Mouse (Mus musculus) lung, postnatal 0 days (tissue): Measurements from ENCODE around the gene Hmbs. TPM values are rescaled to one million over a fixed set of nuclear protein-coding genes. Genes with fewer than 3 reads are reported as not detected.
"Not testable (repeated sequence)": the region's sequence is repeated elsewhere in the genome, so short reads cannot be mapped to it uniquely, and the experiment has no call there.

Experiments used
- ATAC-seq: fragments of 200-750 bp; cut with Nextera tagmentation; 2 replicates; pipeline ENCODE4 v1.8.0; 2017; ENCODE audit warnings: moderate library complexity
- DNase-seq: peaks from one replicate; pipeline ENCODE4 v3.0.0-alpha.2; 2016; ENCODE audit warnings: low spot score
- H3K27ac ChIP-seq: fragments of 300-500 bp; sonication (generic); 2 replicates; pipeline ENCODE4 v1.5.1; 2014; ENCODE audit warnings: antibody characterized with exemption, mild to moderate bottlenecking, low read length, mixed read lengths
- H3K27me3 ChIP-seq: fragments of 300-500 bp; sonication (generic); replicated peaks from 2 replicates; pipeline ENCODE4 v1.6.1; 2014; ENCODE audit warnings: low read length, mixed read lengths; ENCODE audit not compliant: insufficient read depth
- H3K36me3 ChIP-seq: fragments of 300-500 bp; sonication (generic); 2 replicates; pipeline ENCODE4 v1.6.1; 2014; ENCODE audit warnings: low read length, mixed read lengths; ENCODE audit not compliant: insufficient read depth
- H3K4me1 ChIP-seq: fragments of 300-500 bp; sonication (generic); 2 replicates; pipeline ENCODE4 v1.6.1; 2014; ENCODE audit warnings: antibody characterized with exemption, low read depth, low read length, mixed read lengths; ENCODE audit not compliant: insufficient read depth
- H3K4me2 ChIP-seq: fragments of 300-500 bp; sonication (generic); replicated peaks from 2 replicates; pipeline ENCODE4 v1.6.1; 2014; ENCODE audit warnings: low read depth, mild to moderate bottlenecking, low read length, moderate library complexity, mixed read lengths
- H3K4me3 ChIP-seq: fragments of 300-500 bp; sonication (generic); 2 replicates; pipeline ENCODE4 v1.5.1; 2014; ENCODE audit warnings: low read depth, low read length
- H3K9ac ChIP-seq: fragments of 300-500 bp; sonication (generic); replicated peaks from 2 replicates; pipeline ENCODE4 v1.6.1; 2014; ENCODE audit warnings: low read depth, mild to moderate bottlenecking
- H3K9me3 ChIP-seq: fragments of 300-500 bp; sonication (generic); 2 replicates; pipeline ENCODE4 v1.6.1; 2016; ENCODE audit warnings: low read length, mixed read lengths
- CTCF ChIP-seq: IDR thresholded peaks from 2 replicates; pipeline ENCODE4 v1.5.1; 2016; ENCODE audit warnings: antibody characterized with exemption, mild to moderate bottlenecking
- EP300 ChIP-seq: IDR thresholded peaks from 2 replicates; pipeline ENCODE4 v1.6.1; 2016; ENCODE audit warnings: antibody characterized with exemption, mild to moderate bottlenecking, control low read depth
- WGBS: fragments of 180-500 bp; shearing (Covaris S2); extraction: QIAGEN DNeasy Blood & Tissue Kit; methylation state at CpG from one replicate; pipeline ENCODE4 v1.1.7; 2014; 5-methylcytosine and 5-hydroxymethylcytosine counted together
- polyA plus RNA-seq: library from polyadenylated mRNA; unstranded; fragments of >200 nt; fragmentation: Nextera tagmentation; extraction: Ambion mirVana; gene quantifications from 2 replicates; pipeline ENCODE4 v1.2.1, GENCODE M21; 2015

The Hmbs gene
- polyA plus RNA-seq, 1 experiment from 2014 or later: 59.3 TPM

DNA sequence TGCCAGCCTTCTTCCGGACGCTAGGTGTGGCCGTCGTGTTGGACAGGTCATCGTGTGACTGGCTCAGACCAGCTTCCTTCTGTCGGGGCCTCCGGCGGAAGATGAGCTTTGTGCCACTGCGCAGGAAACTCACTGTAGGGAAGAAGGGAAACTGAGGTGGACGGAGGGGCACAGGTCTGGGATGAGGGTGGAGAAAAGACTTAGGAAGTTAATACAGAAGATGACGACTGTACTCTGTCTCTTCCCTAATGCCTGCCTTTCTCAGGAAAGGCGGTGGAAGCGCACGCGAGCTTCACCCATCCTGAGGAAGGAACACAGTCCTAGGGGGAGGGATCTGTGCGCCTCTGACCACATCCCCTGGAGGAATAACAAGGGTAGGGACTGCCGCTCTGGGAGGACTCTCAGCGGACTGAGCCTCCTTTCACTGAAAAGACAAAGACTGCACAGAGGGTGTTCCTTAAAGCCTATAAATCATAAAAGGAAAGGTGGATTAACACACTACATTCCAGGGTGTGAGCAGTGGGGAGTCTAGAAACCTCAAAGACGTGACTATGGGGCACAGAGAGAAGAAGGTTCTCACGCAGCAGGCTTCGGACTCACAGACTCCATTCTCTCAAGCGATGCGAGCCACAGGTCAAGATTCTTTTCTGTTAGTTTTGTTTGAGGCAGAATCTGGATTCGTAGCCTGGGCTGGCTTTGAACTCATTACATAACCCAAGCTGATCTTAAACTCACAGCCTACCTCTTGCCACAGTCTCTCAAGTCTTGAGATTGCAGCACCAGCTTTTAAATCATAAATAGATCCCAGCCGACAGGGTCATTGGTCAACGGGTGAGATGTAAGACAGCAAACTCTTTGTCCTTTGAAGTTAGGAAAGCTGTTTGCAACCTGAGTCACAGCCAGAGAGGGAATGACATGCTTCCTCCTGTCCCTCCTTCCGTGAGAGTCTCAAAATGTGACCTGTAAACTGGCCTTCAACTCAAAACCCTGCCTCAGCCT, 32.6 kb downstream of the Hmbs start:
- DNase-seq (peak; percentile 49), ATAC-seq (peak; percentile 91)
- Histone ChIP-seq H3K27me3 (no peaks in the 10 kb centered on the region), H3K9ac (no peak overlapping the region), H3K9me3 (no peaks in the 10 kb centered on the region), H3K4me1 (no peaks in the 10 kb centered on the region), H3K4me3 (no peak overlapping the region), H3K4me2 (peak overlapping the region; percentile 28; the same call in 1 of the 2 replicates), H3K36me3 (peaks cover 20% of the 10 kb centered on the region), H3K27ac (peak overlapping the region; percentile 76)
- TF ChIP-seq EP300 (peak; percentile 62), CTCF (peak; percentile 39)
- 23% methylated on average over 27 of the region's 27 CpGs for WGBS

DNA sequence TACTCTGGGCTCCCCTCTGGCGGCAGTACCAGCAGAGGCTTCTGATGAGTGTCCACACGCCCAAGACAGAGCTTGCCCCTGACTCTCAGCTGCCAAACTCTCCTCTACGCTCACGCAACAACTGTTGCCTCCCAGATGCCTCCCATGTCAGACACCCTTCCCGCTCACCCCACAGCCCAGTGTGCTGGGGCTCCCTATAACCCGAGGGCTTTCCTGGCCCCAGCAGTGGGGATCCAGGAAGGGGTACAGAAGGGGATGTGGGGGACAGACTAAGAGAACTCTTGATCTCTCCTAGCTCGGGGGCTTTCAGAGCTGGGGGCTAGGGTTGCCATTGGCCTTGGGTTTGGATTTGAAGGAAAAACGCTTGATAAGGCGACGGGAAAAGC, 33.3 kb downstream of the Hmbs start:
- Histone ChIP-seq H3K27me3 (no peaks in the 10 kb centered on the region), H3K9me3 (no peaks in the 10 kb centered on the region), H3K36me3 (peaks cover 19% of the 10 kb centered on the region), H3K4me2 (peak overlapping the region; percentile 28; the same call in 1 of the 2 replicates), H3K27ac (peak overlapping the region; percentile 76), H3K4me3 (no peak overlapping the region), H3K9ac (no peak overlapping the region), H3K4me1 (no peaks in the 10 kb centered on the region)
- WGBS: 33% methylated on average over 10 of the region's 10 CpGs
- ATAC-seq (no peak), DNase-seq (no peak)
- TF ChIP-seq EP300 (no peak), CTCF (0 out of 2 replicates have a peak, but pooled peaks have one; percentile 15)

- Histone ChIP-seq H3K4me1 (peaks cover 2% of the 10 kb centered on the region; the same call in 1 of the 2 replicates), H3K9me3 (no peaks in the 10 kb centered on the region), H3K27ac (no peak overlapping the region), H3K27me3 (no peaks in the 10 kb centered on the region), H3K36me3 (peaks cover 12% of the 10 kb centered on the region; the same call in 1 of the 2 replicates), H3K4me3 (no peak overlapping the region), H3K9ac (no peak overlapping the region), H3K4me2 (no peak overlapping the region)
- DNase-seq (no peak), ATAC-seq (no peak)
- WGBS: 67% methylated on average over 3 of the region's 3 CpGs
- TF ChIP-seq EP300 (no peak), CTCF (no peak)
Observed at GRCm38 (mm10) chr9:44309756-44310155, 34.3 kb downstream of the Hmbs start.

GRCm38 (mm10) chr9:44307248-44307647, 36.8 kb downstream of the Hmbs start:
- DNase-seq (no peak), ATAC-seq (no peak)
- no peaks in the 10 kb centered on the region for H3K27me3 ChIP-seq
- no peak overlapping the region for H3K27ac ChIP-seq
- TF ChIP-seq CTCF: no peak
- no peak for TF ChIP-seq EP300
- H3K4me1 ChIP-seq: peaks cover 5% of the 10 kb centered on the region; the same call in 1 of the 2 replicates
- no peak overlapping the region for H3K9ac ChIP-seq
- H3K4me2 ChIP-seq: no peak overlapping the region
- H3K36me3 ChIP-seq: no peaks in the 10 kb centered on the region
- no peaks in the 10 kb centered on the region for H3K9me3 ChIP-seq
- no peak overlapping the region for H3K4me3 ChIP-seq
- 64% methylated on average over 2 of the region's 2 CpGs for WGBS

DNA sequence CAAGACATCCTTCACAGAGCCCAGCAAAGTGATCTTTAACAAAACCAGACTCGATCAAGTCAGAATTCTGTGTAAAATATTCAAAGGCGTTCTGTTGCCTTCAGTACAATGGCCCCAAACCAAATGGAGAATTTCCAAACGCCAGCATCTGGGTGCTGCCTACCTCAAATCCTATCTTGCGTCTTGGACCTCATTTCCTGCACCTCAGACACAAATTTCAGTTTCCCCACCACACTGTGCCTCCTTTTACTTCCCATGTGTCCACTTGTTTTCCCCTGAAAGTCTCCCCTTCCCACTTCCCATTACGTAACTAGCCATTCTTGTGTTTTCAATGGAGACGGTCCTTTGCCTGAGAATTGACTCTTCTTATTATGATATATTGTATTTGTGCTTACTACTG, 37.5 kb downstream of the Hmbs start:
- Histone ChIP-seq H3K4me2 (no peak overlapping the region), H3K4me3 (no peak overlapping the region), H3K4me1 (peaks cover 5% of the 10 kb centered on the region; the same call in 1 of the 2 replicates), H3K27me3 (no peaks in the 10 kb centered on the region), H3K9me3 (no peaks in the 10 kb centered on the region), H3K27ac (no peak overlapping the region), H3K36me3 (no peaks in the 10 kb centered on the region), H3K9ac (no peak overlapping the region)
- TF ChIP-seq EP300 (no peak), CTCF (no peak)
- no peak for ATAC-seq
- WGBS: 83% methylated on average over 6 of the region's 6 CpGs
- DNase-seq: no peak

DNA sequence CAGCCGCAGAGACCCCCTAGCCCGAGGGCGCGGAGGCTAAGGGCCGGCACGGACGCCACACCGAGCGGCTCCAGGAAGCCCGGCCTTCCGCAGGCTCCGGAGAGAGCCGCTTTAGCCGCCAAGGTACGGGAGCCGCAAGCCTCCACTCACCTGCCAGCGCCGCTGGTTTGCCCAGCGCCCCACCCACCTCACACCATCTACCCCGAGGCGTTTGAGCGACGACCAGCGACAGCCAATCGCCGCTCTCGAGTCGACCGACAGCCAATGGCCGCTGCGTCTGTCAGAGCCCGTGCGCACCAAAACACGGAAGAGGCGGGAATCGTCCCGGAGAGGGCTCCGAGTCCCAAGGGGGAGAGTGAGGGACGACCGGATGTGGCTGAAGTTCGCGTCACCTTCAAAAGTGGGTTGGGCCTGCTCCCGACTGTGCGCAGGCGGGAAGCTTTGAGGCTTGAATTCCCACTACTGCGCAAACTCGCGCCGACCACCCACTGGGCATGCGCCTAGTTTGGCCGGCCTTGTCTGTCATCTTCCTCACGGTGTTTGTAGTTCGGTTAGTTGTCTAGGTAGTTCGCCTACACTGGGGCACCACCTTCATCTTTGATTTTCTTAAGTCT, 38.5 kb downstream of the Hmbs start, which contains the start of gene Hinfp:
TSS of gene Hinfp (minus strand) at position 206 of the 614 bp plus-strand sequence.
- peak within 1 kb of the TSS; percentile 95 for H3K4me3 ChIP-seq
- DNase-seq (peak; percentile 100), ATAC-seq (peak; percentile 99)
- peak within 1 kb of the TSS; percentile 87 for H3K27ac ChIP-seq
- peak within 1 kb of the TSS; percentile 93 for H3K9ac ChIP-seq
- H3K9me3 ChIP-seq: no peaks in the 10 kb centered on the region
- peak within 1 kb of the TSS; percentile 86 for H3K4me2 ChIP-seq
- H3K36me3 ChIP-seq: no peaks in the 10 kb centered on the region
- H3K27me3 ChIP-seq: no peaks in the 10 kb centered on the region
- WGBS: under 1% methylated on average over 52 of the region's 54 CpGs
- TF ChIP-seq CTCF: no peak
- TF ChIP-seq EP300: no peak
- peaks cover 5% of the 10 kb centered on the region; the same call in 1 of the 2 replicates for H3K4me1 ChIP-seq

GRCm38 (mm10) chr9:44300001-44300400, 44.0 kb downstream of the Hmbs start:
- not testable (repeated sequence) for H3K4me3 ChIP-seq, H3K4me2 ChIP-seq, H3K9me3 ChIP-seq, H3K27me3 ChIP-seq, DNase-seq, ATAC-seq, H3K27ac ChIP-seq, H3K9ac ChIP-seq, H3K4me1 ChIP-seq
- H3K36me3 ChIP-seq: peaks cover 32% of the 10 kb centered on the region
- WGBS: 95% methylated on average over 3 of the region's 3 CpGs
